20 mouse cellular contexts compared by ENCODE assay signal in genomic region chr19:28559836-28560235, GRCm38 (mm10).
DNase-seq lines count a peak whose midpoint lies in the region; ATAC-seq and TF ChIP-seq lines count a peak whose summit lies in the region.
"Had no signal": no experiment of that assay in that cellular context is flagged by ENCODE, and none has a peak within 500 bp of the region (broad histone marks: within the 10 kb centered on the region; RNA-seq: fewer than 3 reads in every experiment).

No protein-coding gene starts in this region.

- H3K4me2 ChIP-seq in kidney, embryonic 16.5 days (replicated peaks; ENCODE audit: low read depth, low read length): peak overlapping the region; percentile 42
- no peak overlapping the region for H3K4me2 ChIP-seq in stomach, postnatal 0 days (replicated peaks; ENCODE audit: low read depth)
- H3K4me2 ChIP-seq: heart, embryonic 11.5 days had no signal

- H3K4me1 ChIP-seq in embryonic fibroblast, embryonic 13.5 days (ENCODE audit: control insufficient read depth, insufficient read depth, low read length): peaks cover 18% of the 10 kb centered on the region
- peaks cover 44% of the 10 kb centered on the region for H3K4me1 ChIP-seq in kidney, embryonic 16.5 days (ENCODE audit: insufficient read depth, low read length)
- 0 out of 2 replicates have a peak, but pooled peaks cover 4% of the 10 kb centered on the region for H3K4me1 ChIP-seq in stomach, postnatal 0 days (replicated peaks; ENCODE audit: control insufficient read depth, insufficient read depth)
- H3K4me1 ChIP-seq: megakaryocyte, embryonic 14.5 days had no signal

- intact Hi-C loops in gastrocnemius, adult 2 months (cut with DNase I): no loop called here

- TF ChIP-seq EP300 in stomach, postnatal 0 days (optimal IDR thresholded peaks at IDR 0.05): no peak

- H3K9ac ChIP-seq in kidney, embryonic 16.5 days (replicated peaks; ENCODE audit: low read length): no peak overlapping the region
- H3K9ac ChIP-seq in stomach, postnatal 0 days (ENCODE audit: low read length): no peak overlapping the region
- H3K9ac ChIP-seq: liver, postnatal 0 days had no signal

- TF ChIP-seq CTCF in embryonic fibroblast, embryonic 13.5 days (IDR thresholded peaks at IDR 0.05; ENCODE audit: borderline replicate concordance, insufficient read depth, low read length): no peak
- TF ChIP-seq CTCF in gastrocnemius, adult 2 months (IDR thresholded peaks at IDR 0.05): no peak
- no peak for TF ChIP-seq CTCF in stomach, postnatal 0 days (IDR thresholded peaks at IDR 0.05; ENCODE audit: low read depth)

- H3K27me3 ChIP-seq in kidney, embryonic 16.5 days (ENCODE audit: insufficient read depth, low read length): no peaks in the 10 kb centered on the region
- no peaks in the 10 kb centered on the region for H3K27me3 ChIP-seq in stomach, postnatal 0 days (ENCODE audit: control insufficient read depth, insufficient read depth, low read length)
- H3K27me3 ChIP-seq: megakaryocyte, embryonic 14.5 days had no signal

- no peaks in the 10 kb centered on the region for H3K9me3 ChIP-seq in kidney, embryonic 16.5 days (ENCODE audit: low read length)
- H3K9me3 ChIP-seq in stomach, postnatal 0 days (ENCODE audit: control insufficient read depth, low read length): no peaks in the 10 kb centered on the region
- H3K9me3 ChIP-seq: megakaryocyte, embryonic 14.5 days had no signal

- H3K4me3 ChIP-seq in embryonic fibroblast, embryonic 13.5 days (ENCODE audit: insufficient read depth, low read length): no peak overlapping the region
- H3K4me3 ChIP-seq in kidney, embryonic 16.5 days (ENCODE audit: low read length): no peak overlapping the region
- no peak overlapping the region for H3K4me3 ChIP-seq in gastrocnemius, adult 2 months
- H3K4me3 ChIP-seq in stomach, postnatal 0 days (ENCODE audit: low read depth, low read length): no peak overlapping the region
- H3K4me3 ChIP-seq: megakaryocyte, embryonic 14.5 days had no signal

- 28% methylated on average over 7 of the region's 7 CpGs for whole genome bisulfite sequencing in kidney, embryonic 16.5 days
- 47% methylated on average over 7 of the region's 7 CpGs for WGBS in stomach, postnatal 0 days

- peak; percentile 91 for ATAC-seq in kidney, embryonic 16.5 days (ENCODE audit: low FRiP score, low TSS enrichment)
- ATAC-seq in stomach, postnatal 0 days (ENCODE audit: low FRiP score, low TSS enrichment): no peak
- ATAC-seq: CD4-positive, CD25-positive, alpha-beta regulatory T cell, adult 4 months; hindbrain, postnatal 0 days; liver, postnatal 0 days had no signal

- H3K27ac ChIP-seq in embryonic fibroblast, embryonic 13.5 days (ENCODE audit: insufficient read depth, low read length): peak overlapping the region; percentile 20; the same call in 1 of the 2 replicates
- peak overlapping the region; percentile 90 for H3K27ac ChIP-seq in kidney, embryonic 16.5 days (ENCODE audit: low read length)
- no peak overlapping the region for H3K27ac ChIP-seq in gastrocnemius, adult 2 months
- no peak overlapping the region for H3K27ac ChIP-seq in stomach, postnatal 0 days (replicated peaks)
- H3K27ac ChIP-seq: hindbrain, postnatal 0 days had no signal

- H3K36me3 ChIP-seq in kidney, embryonic 16.5 days (ENCODE audit: insufficient read depth, low read length): no peaks in the 10 kb centered on the region
- H3K36me3 ChIP-seq in stomach, postnatal 0 days (ENCODE audit: control insufficient read depth, insufficient read depth, low read length): no peaks in the 10 kb centered on the region

- TF ChIP-seq POLR2A in embryonic fibroblast, embryonic 13.5 days (IDR thresholded peaks at IDR 0.05; ENCODE audit: low read depth, low read length): no peak

- DNase-seq in embryo, embryonic 11 days: peak; percentile 14
- DNase-seq in embryo, embryonic 10.5 days (ENCODE audit: low spot score): no peak
- peak; percentile 30 for DNase-seq in lung, postnatal 14 days
- no peak for DNase-seq in frontal cortex, postnatal 36 days (ENCODE audit: low spot score in 2 of 2)
- no peak for DNase-seq in gastrocnemius, adult 2 months
- DNase-seq in stomach, postnatal 0 days (ENCODE audit: low spot score): no peak
- DNase-seq: adrenal gland, adult 2 months; cerebellum, postnatal 25 days; gastrocnemius, postnatal 25 days; heart, postnatal 14 days; liver; liver, postnatal 0 days; right cerebral cortex, adult 18-20 months; thymus, adult 18-20 months had no signal

Comparison
In these comparisons a context has a peak if more than half of its experiments do, and no peak if none do; other contexts are left out.
1. DNase-seq: peak in embryo, embryonic 11 days (single experiment) and lung, postnatal 14 days (single experiment); none in embryo, embryonic 10.5 days (single experiment), frontal cortex, postnatal 36 days (0 of 2), gastrocnemius, adult 2 months (single experiment) and stomach, postnatal 0 days (single experiment).
2. H3K27ac ChIP-seq: peak in embryonic fibroblast, embryonic 13.5 days (single experiment) and kidney, embryonic 16.5 days (single experiment); none in gastrocnemius, adult 2 months (single experiment) and stomach, postnatal 0 days (single experiment).